Mouse (Mus musculus) NIH3T3 (cell line): ENCODE results near the gene Gm10401.

Source experiments
- DNase-seq: peaks from one replicate; pipeline ENCODE4 v3.0.0-alpha.2; 2012; ENCODE audit warnings: low read depth

The Gm10401 gene

GRCm38 (mm10) chr5:115098195-115098594, at the start of gene Gm10401:
Gene Gm10401 (minus strand): TSS chr5:115098295.
- DNase-seq = no peak

DNA sequence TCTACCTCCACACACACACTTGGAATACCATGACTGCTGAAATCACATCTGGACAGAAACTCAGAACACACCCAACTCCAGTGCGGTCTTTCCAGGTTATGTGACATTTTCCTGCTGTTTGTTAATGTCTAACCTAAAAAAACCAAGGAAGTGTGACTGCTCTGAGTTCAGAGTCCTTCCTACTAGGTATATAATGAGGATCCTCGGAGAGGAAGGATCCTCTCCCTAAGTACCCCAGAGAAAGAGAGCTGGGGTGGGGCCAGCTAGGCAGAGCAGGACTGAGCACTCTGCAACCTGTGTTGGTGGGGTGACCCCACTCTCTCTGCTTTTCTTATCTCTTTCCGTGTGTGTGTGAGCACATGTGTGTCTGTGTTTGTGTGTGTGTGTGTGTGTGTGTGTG, 49.3 kb upstream of the Gm10401 start:
- DNase-seq = no peak

DNA sequence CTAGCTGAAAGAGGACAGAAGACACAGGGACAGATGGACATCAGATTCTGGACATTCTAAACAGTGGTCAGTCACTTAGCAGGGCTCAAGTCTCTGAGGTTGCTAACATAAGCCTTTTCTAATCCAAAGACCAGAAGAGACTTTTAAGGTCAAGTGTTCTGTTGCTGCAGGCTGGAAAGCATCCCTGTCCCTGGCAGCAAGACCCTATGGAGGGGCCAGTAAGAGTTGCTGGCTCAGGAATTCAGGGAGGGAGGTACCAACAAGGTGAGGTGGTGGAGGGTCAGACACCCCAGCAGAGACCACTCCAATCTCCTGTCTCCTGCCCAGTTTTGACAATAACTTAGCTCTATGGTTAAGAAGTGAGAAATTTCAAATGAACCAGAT, 48.6 kb upstream of the Gm10401 start:
- no peak for DNase-seq

GRCm38 (mm10) chr5:115145976-115146746, 48.1 kb upstream of the Gm10401 start:
- no peak for DNase-seq

- no peak for DNase-seq
Measured at GRCm38 (mm10) chr5:115145253-115145968, 47.3 kb upstream of the Gm10401 start.

GRCm38 (mm10) chr5:115144471-115144870, 46.4 kb upstream of the Gm10401 start:
- no peak for DNase-seq

GRCm38 (mm10) chr5:115143552-115143951, 45.5 kb upstream of the Gm10401 start:
- no peak for DNase-seq

DNA sequence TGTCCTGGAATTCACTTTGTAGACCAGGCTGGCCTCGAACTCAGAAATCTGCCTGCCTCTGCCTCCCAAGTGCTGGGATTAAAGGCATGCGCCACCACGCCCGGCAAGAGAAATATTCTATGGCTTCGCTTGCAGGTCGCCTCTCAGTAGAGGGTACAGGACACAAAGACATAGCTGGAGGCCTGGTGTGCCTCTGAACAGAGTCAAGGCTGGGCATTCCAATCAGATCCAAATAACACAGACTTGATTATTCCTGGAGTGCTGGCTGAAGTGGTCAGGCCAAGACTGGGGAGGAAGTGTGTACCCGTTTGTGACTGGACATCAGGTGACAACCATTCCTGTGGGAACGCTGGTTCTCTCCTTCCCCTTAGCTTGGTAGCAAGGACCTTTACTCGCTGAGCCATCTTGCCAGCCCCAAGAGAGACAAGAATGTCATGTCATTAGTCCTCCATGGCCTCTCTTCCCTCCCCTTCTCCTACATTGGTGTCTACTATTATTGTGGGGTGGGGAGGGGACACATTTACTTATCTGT, 44.1 kb upstream of the Gm10401 start:
- DNase-seq = no peak

- no peak for DNase-seq
Measured at GRCm38 (mm10) chr5:115140726-115141125, 42.6 kb upstream of the Gm10401 start.

- peak; percentile 46 for DNase-seq
Measured at GRCm38 (mm10) chr5:115139124-115139523, 41.0 kb upstream of the Gm10401 start.

DNA sequence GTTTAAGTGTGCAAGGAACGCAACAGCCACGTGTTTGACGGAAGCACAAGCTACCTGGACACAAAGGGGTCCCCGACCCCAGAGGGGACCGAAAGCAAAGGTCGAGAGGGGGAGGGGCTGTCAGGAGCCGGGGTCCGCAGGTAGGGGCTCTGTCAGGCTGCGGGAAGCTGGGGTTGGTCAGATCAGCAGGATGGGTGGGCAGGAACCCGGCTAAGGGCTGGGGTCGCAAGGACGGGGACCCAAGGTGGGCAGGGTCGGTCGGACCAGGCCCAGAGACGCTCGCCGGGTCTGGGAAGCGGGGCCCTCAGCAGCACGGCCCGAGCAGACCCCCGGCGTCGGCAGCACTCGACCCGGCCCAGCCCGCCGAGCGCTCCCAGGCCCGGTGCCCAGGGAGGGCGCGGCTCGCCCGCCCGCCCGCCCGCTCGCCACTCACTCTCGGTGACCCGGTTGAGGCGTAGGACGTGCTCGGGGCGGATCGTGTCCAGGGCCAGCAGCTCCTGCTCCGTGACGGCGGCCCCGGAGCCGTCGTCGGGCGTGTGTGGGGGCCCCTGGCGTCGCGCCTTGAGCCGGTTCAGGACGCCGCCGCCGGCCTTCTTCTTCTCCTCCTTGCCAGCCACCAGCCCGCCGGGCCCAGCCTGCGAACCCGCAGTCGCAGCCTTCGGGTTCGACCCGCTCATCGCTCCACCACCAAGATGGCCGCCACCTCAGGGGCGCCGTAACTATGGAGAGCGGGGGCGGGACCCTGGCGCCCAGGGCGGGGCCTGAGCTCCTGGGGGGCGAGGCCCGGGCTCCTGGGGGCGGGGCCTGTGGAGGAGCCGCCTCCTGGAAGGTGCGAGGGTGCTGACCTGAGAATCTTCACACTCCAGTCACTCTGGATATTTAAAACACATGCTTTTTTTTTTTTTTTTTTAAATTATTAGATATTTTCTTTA, 36.4 kb upstream of the Gm10401 start, which contains the start of gene Unc119b:
Gene Unc119b (minus strand): TSS at position 742 of the 932 bp plus-strand sequence.
- DNase-seq = peak; percentile 94

DNA sequence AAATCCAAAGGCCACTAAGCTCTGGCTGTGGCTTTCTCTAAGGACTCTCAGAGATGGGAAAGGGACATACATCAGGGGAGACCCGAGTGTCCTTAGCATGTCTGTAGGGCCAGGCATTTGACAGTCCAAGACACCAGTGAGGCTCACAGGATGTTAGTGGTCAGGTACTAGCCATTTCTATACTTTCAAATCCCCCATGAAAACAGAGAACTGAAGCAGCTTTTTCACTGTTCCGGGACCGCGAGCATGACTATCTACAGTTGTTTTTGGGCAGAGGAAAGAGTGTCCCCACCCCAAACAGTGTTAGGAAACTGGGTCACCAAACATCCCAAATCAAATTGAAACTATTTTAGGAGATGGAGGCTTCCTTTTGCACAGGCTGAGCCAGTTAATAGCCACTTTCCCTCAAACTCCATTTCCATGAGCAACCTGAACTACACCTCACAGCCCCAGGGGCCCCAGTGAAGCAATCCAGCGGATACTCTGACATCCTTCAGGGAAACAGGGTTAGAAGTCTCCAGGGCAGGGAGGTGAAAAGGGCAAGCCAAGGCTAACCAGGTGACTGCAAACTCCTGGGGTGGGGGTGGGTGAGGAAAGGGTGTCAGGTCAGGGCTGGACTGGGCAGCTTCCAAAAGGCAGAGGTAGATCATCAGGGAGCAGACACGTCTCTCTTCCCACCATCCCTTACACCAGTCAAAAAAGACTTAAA, 35.4 kb upstream of the Gm10401 start:
- DNase-seq = no peak

GRCm38 (mm10) chr5:115132465-115132864, 34.4 kb upstream of the Gm10401 start:
- no peak for DNase-seq

DNA sequence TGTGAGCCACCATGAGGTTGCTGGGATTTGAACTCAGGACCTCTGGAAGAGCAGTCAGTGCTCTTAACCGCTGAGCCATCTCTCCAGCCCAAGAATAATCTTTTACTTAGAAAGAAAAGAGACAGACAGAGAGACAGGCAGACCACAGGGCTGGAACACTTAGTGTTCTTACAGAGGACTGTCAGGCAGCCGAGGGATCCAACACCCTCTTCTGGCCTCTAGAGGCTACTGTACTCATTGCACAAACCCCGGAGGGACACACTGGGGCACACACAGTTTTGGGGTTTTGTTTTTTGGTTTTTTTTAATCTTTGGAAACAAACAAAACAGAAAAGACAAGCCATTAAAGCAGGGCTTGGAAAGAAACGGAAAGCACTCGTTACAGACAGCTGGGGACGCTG, 31.2 kb upstream of the Gm10401 start:
- no peak for DNase-seq

DNA sequence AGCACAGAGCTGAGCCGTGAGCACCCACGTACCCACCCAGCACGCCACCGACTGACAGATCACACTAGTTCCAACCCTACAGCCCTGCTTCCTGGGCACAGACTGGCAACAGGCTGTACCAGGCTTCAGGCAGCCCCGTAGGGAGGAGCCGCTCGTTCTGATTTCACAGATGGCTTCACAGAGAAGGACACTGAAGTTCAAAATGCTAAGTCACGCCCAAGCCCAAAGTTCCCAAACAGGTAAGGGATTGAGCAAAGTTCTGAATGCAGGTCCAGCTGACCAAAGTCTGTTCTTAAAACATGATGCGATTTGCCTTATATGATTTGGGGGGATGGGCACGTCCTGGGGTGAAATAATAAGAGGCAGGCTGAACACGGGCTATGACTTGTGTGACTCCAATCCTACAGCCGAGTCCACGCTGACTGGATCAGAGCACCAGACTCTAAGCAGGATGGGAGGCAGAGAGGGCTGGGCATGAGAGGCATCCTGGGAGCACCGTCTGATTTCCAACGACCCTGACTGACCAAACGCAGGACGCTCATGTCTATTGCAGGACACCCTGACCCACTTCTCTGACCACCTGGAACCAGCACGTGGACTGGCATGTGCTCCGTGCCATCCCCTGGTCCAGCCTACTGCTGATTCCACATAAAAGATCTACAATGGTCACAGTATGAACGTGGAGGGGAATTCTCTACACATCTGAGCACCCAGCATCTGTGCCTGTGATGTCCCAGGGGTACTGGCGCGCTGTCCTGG, 29.5 kb upstream of the Gm10401 start:
- DNase-seq = no peak

DNA sequence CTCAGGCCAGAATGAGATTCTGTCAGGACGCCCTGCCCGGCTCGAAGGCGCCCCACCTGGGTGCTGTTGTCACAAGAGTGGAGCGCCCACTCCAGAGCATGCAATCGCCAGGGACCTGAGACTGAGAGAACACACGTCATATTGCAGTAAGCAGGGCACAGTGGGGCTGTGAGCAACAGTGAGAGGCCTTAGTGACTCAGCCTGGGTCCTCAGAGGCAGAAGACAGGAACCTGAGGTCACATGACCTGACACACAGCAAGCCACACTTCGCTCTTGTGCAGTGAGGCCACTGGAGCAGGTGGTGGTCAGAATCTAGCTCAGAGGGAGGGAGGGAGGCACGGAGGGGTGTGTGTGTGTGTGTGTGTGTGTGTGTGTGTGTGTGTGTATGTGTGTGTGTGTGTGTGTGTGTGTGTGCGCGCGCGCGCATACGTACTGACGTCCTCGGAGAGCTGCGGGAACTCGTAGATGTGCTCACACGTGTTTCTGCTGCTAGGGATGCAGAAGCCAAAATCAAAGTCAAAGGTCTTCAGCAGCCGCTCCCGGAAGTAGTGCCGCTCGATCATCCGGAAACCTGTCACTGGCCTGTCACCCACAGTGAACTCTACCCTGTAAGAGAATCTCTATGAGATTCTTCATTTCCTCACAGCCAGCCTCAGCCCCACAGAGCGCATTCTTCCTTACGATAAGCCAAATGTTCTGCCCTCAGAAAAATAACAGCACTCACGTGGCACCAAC, 28.6 kb upstream of the Gm10401 start:
- no peak for DNase-seq

DNA sequence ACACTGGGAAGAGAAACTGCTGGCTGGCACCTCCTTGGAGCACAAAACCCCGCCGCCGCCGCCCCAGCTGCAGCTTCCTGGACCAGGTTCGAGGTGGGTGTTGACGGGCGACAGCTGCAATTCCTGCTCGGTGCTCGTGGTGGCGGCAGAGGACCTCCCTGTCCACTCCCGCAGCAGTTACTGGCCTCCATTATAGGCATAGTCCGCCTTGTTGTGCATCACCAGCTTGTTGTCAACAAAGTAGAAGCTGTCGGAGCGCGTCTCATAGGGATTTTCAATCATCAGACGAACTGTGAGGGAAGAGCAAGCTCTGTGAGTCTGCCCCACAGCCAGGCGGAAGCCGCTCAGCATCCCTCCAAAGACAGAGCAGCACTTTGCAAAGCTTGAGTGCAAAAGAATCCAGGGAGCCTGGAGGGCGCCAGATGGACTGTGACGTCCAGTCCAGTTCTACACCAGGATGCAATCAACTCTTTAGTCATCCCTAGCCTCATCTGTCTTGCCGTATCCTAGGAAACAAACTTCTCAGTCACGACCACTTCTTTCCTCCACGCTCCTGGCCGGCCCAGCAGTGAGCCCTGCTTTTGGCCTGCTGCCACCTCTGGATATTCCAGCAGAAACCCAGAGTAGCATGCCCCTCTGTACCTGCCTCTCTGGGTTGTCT, 27.2 kb upstream of the Gm10401 start:
- DNase-seq = peak; percentile 84

DNA sequence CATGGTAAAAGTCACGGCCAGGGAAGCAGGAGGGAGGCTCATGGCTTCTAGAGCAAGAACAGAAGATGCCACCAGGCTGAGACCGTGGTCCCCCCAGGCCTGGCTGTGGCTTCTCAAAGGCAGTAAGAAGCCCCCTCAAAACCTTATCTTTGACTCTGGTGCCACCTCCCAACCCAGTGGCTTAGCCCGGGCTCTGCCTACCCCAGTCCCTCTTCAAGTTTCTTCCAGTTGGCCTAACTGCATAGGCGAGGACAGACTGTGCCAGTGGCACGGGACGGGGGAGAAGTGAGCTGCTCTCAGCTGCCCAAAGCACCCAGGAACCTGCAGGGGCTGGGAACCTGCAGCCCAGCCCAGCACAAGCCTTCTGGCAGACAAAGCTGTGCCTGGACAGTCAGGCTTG, 26.6 kb upstream of the Gm10401 start:
- DNase-seq = no peak

- DNase-seq = no peak
Measured at GRCm38 (mm10) chr5:115120978-115121377, 22.9 kb upstream of the Gm10401 start.
